Mouse (Mus musculus) kidney, adult 8-10 months (tissue): Measurements from ENCODE around the gene Hmga2.
"Not testable (repeated sequence)": the region's sequence is repeated elsewhere in the genome, so short reads cannot be mapped to it uniquely, and the experiment has no call there.

Source experiments
- DNase-seq, 2 experiments: peaks; one replicate each; pipeline ENCODE4 v3.0.0; 2022

Hmga2 gene

GRCm38 (mm10) chr10:120339324-120339723, 136.9 kb downstream of the Hmga2 start:
- DNase-seq = no peak

- no peak for DNase-seq
Observed at GRCm38 (mm10) chr10:120338841-120339240, 137.4 kb downstream of the Hmga2 start.

GRCm38 (mm10) chr10:120338431-120338830, 137.8 kb downstream of the Hmga2 start:
- DNase-seq = not testable (repeated sequence)

- no peak for DNase-seq
Observed at GRCm38 (mm10) chr10:120327946-120328345, 148.3 kb downstream of the Hmga2 start.

GRCm38 (mm10) chr10:120323584-120324203, 152.6 kb downstream of the Hmga2 start:
- DNase-seq = no peak

GRCm38 (mm10) chr10:120322815-120323214, 153.5 kb downstream of the Hmga2 start:
- no peak for DNase-seq

GRCm38 (mm10) chr10:120319614-120320013, 156.7 kb downstream of the Hmga2 start:
- no peak for DNase-seq
